11 mouse cellular contexts compared by ENCODE assay signal in genomic region chr9:83537921-83538536, GRCm38 (mm10). TPM values are rescaled to one million over a fixed set of nuclear protein-coding genes. Genes with fewer than 3 reads are reported as not detected.
DNase-seq lines count a peak whose midpoint lies in the region; ATAC-seq and TF ChIP-seq lines count a peak whose summit lies in the region.
"Had no signal": no experiment of that assay in that cellular context is flagged by ENCODE, and none has a peak within 500 bp of the region (broad histone marks: within the 10 kb centered on the region; RNA-seq: fewer than 3 reads in every experiment).

No protein-coding gene starts in this region.

- no peak overlapping the region for H3K4me2 ChIP-seq in forebrain, postnatal 0 days (ENCODE audit: low read depth)
- H3K4me2 ChIP-seq in midbrain, embryonic 15.5 days: no peak overlapping the region
- H3K4me2 ChIP-seq: kidney, embryonic 15.5 days; limb, embryonic 13.5 days had no signal

- intact Hi-C loops in left cerebral cortex, postnatal 4 days (cut with DNase I): no loop called here
- intact Hi-C loops in left cerebral cortex, adult 2 months (cut with DNase I): no loop called here

- peak; percentile 71 to 77 for DNase-seq in cerebellum, postnatal 10 days
- no peak for DNase-seq in cerebellum, adult 11 months
- DNase-seq in left cerebral cortex, postnatal 4 days: peak; percentile 51
- DNase-seq in left cerebral cortex, adult 2 months (ENCODE audit: extremely low spot score in 1 of 2, low spot score in 2 of 2): no peak
- DNase-seq in forebrain, postnatal 0 days: peak; percentile 41
- DNase-seq in spleen, postnatal 36 days (ENCODE audit: low spot score in 2 of 2): no peak
- DNase-seq in right cerebral cortex, postnatal 4 days: no peak

- no peaks in the 10 kb centered on the region for H3K9me3 ChIP-seq in forebrain, postnatal 0 days (ENCODE audit: low read length)
- H3K9me3 ChIP-seq in midbrain, embryonic 15.5 days: no peaks in the 10 kb centered on the region
- H3K9me3 ChIP-seq: kidney, embryonic 15.5 days; limb, embryonic 13.5 days had no signal

- H3K27me3 ChIP-seq in forebrain, postnatal 0 days (ENCODE audit: insufficient read depth, low read length): no peaks in the 10 kb centered on the region
- H3K27me3 ChIP-seq in midbrain, embryonic 15.5 days (replicated peaks): no peaks in the 10 kb centered on the region
- H3K27me3 ChIP-seq: kidney, embryonic 15.5 days; limb, embryonic 13.5 days had no signal

- H3K4me3 ChIP-seq in left cerebral cortex, adult 2 months: no peak overlapping the region
- H3K4me3 ChIP-seq in forebrain, postnatal 0 days (ENCODE audit: low read depth, low read length): no peak overlapping the region
- no peak overlapping the region for H3K4me3 ChIP-seq in midbrain, embryonic 15.5 days
- H3K4me3 ChIP-seq: erythroblast, embryonic 14.5 days; kidney, embryonic 15.5 days; limb, embryonic 13.5 days had no signal

- ATAC-seq in forebrain, postnatal 0 days: peak; percentile 74
- peak; percentile 30; the same call in 1 of the 2 replicates for ATAC-seq in midbrain, embryonic 15.5 days (replicated peaks)

- H3K27ac ChIP-seq in left cerebral cortex, adult 2 months: no peak overlapping the region
- 0 out of 2 replicates have a peak overlapping the region, but pooled peaks have one; percentile 35 for H3K27ac ChIP-seq in forebrain, postnatal 0 days (ENCODE audit: low read depth, low read length)
- H3K27ac ChIP-seq in midbrain, embryonic 15.5 days: no peak overlapping the region
- H3K27ac ChIP-seq: kidney, embryonic 15.5 days; limb, embryonic 13.5 days had no signal

- no peaks in the 10 kb centered on the region for H3K36me3 ChIP-seq in forebrain, postnatal 0 days (ENCODE audit: insufficient read depth)
- H3K36me3 ChIP-seq in midbrain, embryonic 15.5 days (replicated peaks): no peaks in the 10 kb centered on the region
- H3K36me3 ChIP-seq: kidney, embryonic 15.5 days; limb, embryonic 13.5 days had no signal

- no peaks in the 10 kb centered on the region for H3K4me1 ChIP-seq in forebrain, postnatal 0 days (ENCODE audit: insufficient read depth)
- H3K4me1 ChIP-seq in midbrain, embryonic 15.5 days: no peaks in the 10 kb centered on the region

- WGBS in forebrain, postnatal 0 days: 34% methylated on average over 15 of the region's 15 CpGs
- WGBS in midbrain, embryonic 15.5 days: 39% methylated on average over 15 of the region's 15 CpGs

- H3K9ac ChIP-seq in forebrain, postnatal 0 days: no peak overlapping the region
- H3K9ac ChIP-seq in midbrain, embryonic 15.5 days: no peak overlapping the region
- H3K9ac ChIP-seq: kidney, embryonic 15.5 days; limb, embryonic 13.5 days had no signal

- TF ChIP-seq CTCF in left cerebral cortex, adult 2 months (IDR thresholded peaks at IDR 0.05): no peak
- TF ChIP-seq CTCF in forebrain, postnatal 0 days (IDR thresholded peaks at IDR 0.05; ENCODE audit: low read depth): no peak

RNA-seq across cellular contexts. Expression of gene Sh3bgrl2, which starts 10.1 kb away (rescaled TPM):
- 10 to 100 TPM; 12.7 to 14.1 TPM for total RNA-seq in left cerebral cortex, postnatal 4 days (2021)
- total RNA-seq in left cerebral cortex, adult 2 months (2021): 10 to 100 TPM; 30.7 to 36.1 TPM
- 9.0 and 9.2 TPM in 2 replicates for total RNA-seq in forebrain, postnatal 0 days (2014; rRNA removed)
- 5.4 and 6.8 TPM in 2 replicates for polyA plus RNA-seq in forebrain, postnatal 0 days (2015; fragmentation: Nextera tagmentation; extraction: Ambion mirVana)
- 7.7 and 8.8 TPM in 2 replicates for polyA plus RNA-seq in midbrain, embryonic 15.5 days (2015; fragmentation: Nextera tagmentation; extraction: Ambion mirVana)

Comparison
In these comparisons a context has a peak if more than half of its experiments do, and no peak if none do; other contexts are left out.
1. DNase-seq: peak in cerebellum, postnatal 10 days (2 of 2), left cerebral cortex, postnatal 4 days (single experiment) and forebrain, postnatal 0 days (single experiment); none in cerebellum, adult 11 months (single experiment), left cerebral cortex, adult 2 months (0 of 2), spleen, postnatal 36 days (0 of 2) and right cerebral cortex, postnatal 4 days (single experiment).